Mouse (Mus musculus): ENCODE measurements around the gene Ipmk. TPM values are rescaled to one million over a fixed set of nuclear protein-coding genes. Genes with fewer than 3 reads are reported as not detected.

The Ipmk gene
- polyA plus RNA-seq, 1 experiment from 2014 or later: 21.0 TPM

DNA sequence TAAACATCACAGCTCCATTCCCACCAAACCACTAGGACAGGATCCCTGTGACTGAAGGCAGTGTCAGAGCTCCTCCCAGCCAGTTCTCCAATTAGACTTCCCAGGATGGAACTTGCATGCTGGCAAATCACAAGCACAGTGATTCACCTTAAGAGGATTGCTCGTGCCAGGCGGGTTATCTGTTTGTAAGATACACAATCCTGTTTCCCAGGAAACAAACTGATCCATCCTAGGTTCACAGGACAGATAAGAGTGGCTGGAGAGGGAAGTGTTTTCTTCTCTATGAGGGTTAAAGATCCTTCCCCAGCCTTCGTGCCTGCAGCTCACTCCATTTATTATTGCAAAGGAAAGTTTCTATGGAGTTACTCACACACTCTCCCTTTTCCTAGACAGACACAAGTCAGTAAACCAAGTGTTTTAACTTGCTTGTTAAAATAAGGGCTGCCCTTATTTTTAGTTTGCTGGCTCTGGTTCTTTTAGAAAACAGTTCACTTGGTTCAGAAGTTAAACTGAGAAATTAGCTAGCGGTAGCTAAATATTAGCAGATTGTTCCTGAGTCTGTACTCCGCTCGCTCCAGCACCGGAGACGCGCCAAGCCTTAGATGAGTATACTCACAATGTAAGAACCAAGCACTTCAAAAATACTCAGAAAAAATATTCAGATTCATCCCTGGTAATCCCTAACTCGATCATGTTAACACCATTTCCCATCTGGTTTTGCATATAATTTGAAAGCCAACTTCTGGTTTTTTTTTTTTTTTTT lies 51.0 kb downstream of the Ipmk start:
- 84% methylated on average over 10 of the region's 10 CpGs for WGBS
- H3K4me2 ChIP-seq (ENCODE audit: low read depth, low read length): no peak overlapping the region
- no peak overlapping the region for H3K9ac ChIP-seq (replicated peaks; ENCODE audit: low read length)
- H3K4me1 ChIP-seq (ENCODE audit: control insufficient read depth, insufficient read depth, low read length): no peaks in the 10 kb centered on the region
- DNase-seq (ENCODE audit: low spot score) (no peak), ATAC-seq (replicated peaks; ENCODE audit: insufficient number of reproducible peaks, low FRiP score, low TSS enrichment, low read depth) (no peak)
- no peak overlapping the region for H3K4me3 ChIP-seq (ENCODE audit: low read depth, low read length)
- H3K27me3 ChIP-seq (ENCODE audit: control insufficient read depth, insufficient read depth, low read length): no peaks in the 10 kb centered on the region
- no peaks in the 10 kb centered on the region for H3K36me3 ChIP-seq (replicated peaks; ENCODE audit: control insufficient read depth, insufficient read depth, low read depth, low read length)
- no peaks in the 10 kb centered on the region for H3K9me3 ChIP-seq (replicated peaks; ENCODE audit: control insufficient read depth, low read length)
- H3K27ac ChIP-seq (replicated peaks; ENCODE audit: low read depth, low read length): no peak overlapping the region

DNA sequence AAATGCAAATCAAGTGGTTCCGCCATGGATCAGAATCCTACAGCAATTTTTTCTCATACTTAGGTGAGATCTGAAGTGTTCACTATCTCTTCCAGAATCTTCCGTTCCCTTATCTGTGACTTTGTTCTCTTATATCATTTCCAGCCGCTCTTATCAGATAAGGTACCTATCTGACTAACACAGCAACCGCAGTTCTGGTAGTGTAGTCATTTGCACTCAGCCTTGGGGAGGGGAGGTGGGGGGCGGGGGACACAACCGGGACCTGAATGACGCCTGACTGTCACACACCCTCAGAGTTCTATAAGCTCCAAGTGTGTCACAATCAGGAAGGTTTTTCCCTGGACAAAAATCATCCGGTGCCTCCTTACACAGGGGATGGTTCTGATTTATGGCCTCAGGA lies 51.8 kb downstream of the Ipmk start:
- H3K27me3 ChIP-seq (ENCODE audit: control insufficient read depth, insufficient read depth, low read length): no peaks in the 10 kb centered on the region

DNA sequence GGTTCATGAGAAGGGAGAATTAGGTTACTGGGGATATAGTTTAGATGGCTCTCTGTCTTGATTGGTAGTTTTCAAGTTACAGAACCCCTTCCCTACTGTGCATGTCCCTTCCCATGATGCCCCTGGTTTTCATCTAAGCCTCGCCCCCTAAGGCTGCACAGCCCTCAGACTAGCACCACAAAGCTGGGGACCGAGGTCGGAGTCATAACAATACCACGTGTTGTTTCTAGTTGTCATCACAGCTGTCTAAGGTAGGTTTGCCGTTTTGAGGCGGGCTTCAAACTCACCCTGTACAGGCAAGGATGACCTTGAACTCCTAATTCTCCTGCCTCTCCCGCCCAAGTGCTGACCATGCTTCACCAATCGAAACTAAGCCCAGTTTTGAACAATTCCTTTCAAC lies 52.4 kb downstream of the Ipmk start:
- ATAC-seq (replicated peaks; ENCODE audit: insufficient number of reproducible peaks, low FRiP score, low TSS enrichment, low read depth) (no peak), DNase-seq (ENCODE audit: low spot score) (no peak)
- no peak overlapping the region for H3K27ac ChIP-seq (replicated peaks; ENCODE audit: low read depth, low read length)
- no peak overlapping the region for H3K4me3 ChIP-seq (ENCODE audit: low read depth, low read length)
- H3K9ac ChIP-seq (replicated peaks; ENCODE audit: low read length): no peak overlapping the region
- no peaks in the 10 kb centered on the region for H3K4me1 ChIP-seq (ENCODE audit: control insufficient read depth, insufficient read depth, low read length)
- 84% methylated on average over 8 of the region's 8 CpGs for WGBS
- no peaks in the 10 kb centered on the region for H3K36me3 ChIP-seq (replicated peaks; ENCODE audit: control insufficient read depth, insufficient read depth, low read depth, low read length)
- no peaks in the 10 kb centered on the region for H3K9me3 ChIP-seq (replicated peaks; ENCODE audit: control insufficient read depth, low read length)
- no peak overlapping the region for H3K4me2 ChIP-seq (ENCODE audit: low read depth, low read length)
- H3K27me3 ChIP-seq (ENCODE audit: control insufficient read depth, insufficient read depth, low read length): no peaks in the 10 kb centered on the region

More for the DNA sequence above, 51.8 kb downstream of the Ipmk start:
- Histone ChIP-seq H3K4me3 (ENCODE audit: low read depth, low read length) (no peak overlapping the region), H3K9me3 (replicated peaks; ENCODE audit: control insufficient read depth, low read length) (no peaks in the 10 kb centered on the region), H3K4me2 (ENCODE audit: low read depth, low read length) (no peak overlapping the region), H3K4me1 (ENCODE audit: control insufficient read depth, insufficient read depth, low read length) (no peaks in the 10 kb centered on the region), H3K27ac (replicated peaks; ENCODE audit: low read depth, low read length) (no peak overlapping the region), H3K9ac (replicated peaks; ENCODE audit: low read length) (no peak overlapping the region), H3K36me3 (replicated peaks; ENCODE audit: control insufficient read depth, insufficient read depth, low read depth, low read length) (no peaks in the 10 kb centered on the region)
- no peak for ATAC-seq (replicated peaks; ENCODE audit: insufficient number of reproducible peaks, low FRiP score, low TSS enrichment, low read depth)
- DNase-seq (ENCODE audit: low spot score): no peak
- WGBS: 81% methylated on average over 8 of the region's 8 CpGs

DNA sequence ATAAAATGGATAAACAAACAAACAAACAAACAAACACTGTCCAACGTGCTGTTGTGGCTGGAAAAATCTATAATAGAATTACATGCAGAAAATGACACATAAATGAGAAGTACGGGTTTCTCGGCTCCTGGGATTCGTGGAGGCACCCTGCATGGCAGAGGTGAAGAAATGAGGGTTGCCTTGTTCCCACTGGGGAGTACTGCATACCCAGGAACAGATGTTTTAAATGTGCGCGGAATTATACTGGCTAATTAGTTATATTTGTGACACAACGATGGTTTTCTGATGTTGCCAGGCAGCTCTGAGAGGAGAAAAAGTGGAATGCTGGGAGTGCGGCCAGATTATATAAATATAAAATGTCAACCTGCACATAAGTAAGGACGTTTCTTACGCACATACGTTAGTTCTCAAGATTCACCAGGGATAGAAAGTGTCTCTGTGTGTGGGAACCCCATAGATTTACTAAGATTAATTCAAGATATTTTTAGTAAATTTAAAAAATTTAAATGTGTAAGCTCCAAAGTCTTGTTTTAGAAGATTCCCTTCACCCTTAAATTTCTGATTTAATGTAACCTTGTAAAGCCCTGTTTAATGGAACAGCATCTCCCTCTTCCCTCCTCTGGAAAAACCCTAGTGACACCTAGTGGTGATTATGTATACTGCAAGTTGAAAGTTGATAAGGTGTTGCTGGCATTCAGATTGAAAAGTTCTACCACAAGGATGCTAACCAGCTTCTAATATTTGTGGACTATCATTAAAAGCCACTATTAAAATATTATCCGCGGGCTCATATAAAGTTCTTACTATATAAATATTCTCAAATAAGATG lies 53.5 kb downstream of the Ipmk start:
- ATAC-seq (replicated peaks; ENCODE audit: insufficient number of reproducible peaks, low FRiP score, low TSS enrichment, low read depth) (no peak), DNase-seq (ENCODE audit: low spot score) (peak; percentile 83)
- H3K4me2 ChIP-seq (ENCODE audit: low read depth, low read length): no peak overlapping the region
- H3K9ac ChIP-seq (replicated peaks; ENCODE audit: low read length): no peak overlapping the region
- no peaks in the 10 kb centered on the region for H3K36me3 ChIP-seq (replicated peaks; ENCODE audit: control insufficient read depth, insufficient read depth, low read depth, low read length)
- no peak overlapping the region for H3K4me3 ChIP-seq (ENCODE audit: low read depth, low read length)
- WGBS: 67% methylated on average over 13 of the region's 13 CpGs
- H3K27me3 ChIP-seq (ENCODE audit: control insufficient read depth, insufficient read depth, low read length): no peaks in the 10 kb centered on the region
- no peak overlapping the region for H3K27ac ChIP-seq (replicated peaks; ENCODE audit: low read depth, low read length)
- no peaks in the 10 kb centered on the region for H3K9me3 ChIP-seq (replicated peaks; ENCODE audit: control insufficient read depth, low read length)
- H3K4me1 ChIP-seq (ENCODE audit: control insufficient read depth, insufficient read depth, low read length): no peaks in the 10 kb centered on the region

DNA sequence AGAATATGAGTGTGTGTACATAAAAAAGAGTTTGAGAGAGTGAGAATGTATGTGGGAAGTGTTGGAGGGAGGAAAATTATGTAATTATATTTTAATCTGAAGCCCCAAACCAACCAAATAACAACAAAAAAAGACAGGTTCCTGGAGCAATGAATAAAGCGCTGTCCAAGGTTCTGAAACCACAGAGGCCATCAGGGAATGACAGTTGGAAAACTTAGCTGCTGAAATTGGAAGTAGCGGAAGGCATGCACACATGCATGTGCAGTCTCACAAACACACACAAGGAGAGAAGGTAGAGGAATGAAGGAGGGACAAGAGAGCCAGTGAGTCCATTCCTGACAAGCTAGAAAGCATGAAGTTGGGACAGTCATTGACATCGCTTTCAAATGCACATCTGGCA lies 56.1 kb downstream of the Ipmk start:
- 60% methylated on average over 3 of the region's 3 CpGs for WGBS

DNA sequence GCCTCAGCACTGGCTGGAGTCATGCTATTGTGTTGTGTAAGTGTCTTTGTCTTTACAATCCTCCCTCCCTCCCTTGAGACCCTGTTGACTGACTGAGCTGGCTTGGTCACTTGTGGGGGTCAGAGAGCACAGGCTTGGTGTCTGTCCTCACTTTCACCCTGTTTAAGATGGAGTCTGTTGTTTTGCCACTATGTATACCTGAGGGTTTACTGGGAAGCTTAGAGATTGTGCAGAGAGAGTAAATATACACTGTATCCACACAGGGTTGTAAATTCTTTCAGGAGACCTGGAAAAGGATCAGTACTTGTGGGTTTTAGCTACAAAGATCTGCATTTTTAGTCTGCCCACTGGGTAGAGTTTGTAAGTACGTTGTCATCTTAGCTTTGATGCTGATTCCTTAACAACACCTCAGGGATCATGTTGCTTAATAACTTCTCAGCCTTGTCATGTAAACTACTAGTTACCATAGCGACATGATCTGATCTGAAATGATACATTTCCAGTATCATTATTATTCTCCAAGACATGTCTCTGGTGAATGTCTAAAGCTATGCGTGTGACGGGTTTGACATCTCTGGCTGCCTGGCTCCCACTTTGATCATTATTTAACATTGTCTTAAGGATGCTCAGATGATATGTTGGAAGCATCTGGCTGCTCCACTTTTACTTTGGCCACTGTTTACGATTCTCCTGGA lies 58.1 kb downstream of the Ipmk start:
- no peak overlapping the region for H3K27ac ChIP-seq (replicated peaks; ENCODE audit: low read depth, low read length)
- no peaks in the 10 kb centered on the region for H3K4me1 ChIP-seq (ENCODE audit: control insufficient read depth, insufficient read depth, low read length)
- H3K4me2 ChIP-seq (ENCODE audit: low read depth, low read length): no peak overlapping the region
- DNase-seq (ENCODE audit: low spot score) (no peak), ATAC-seq (replicated peaks; ENCODE audit: insufficient number of reproducible peaks, low FRiP score, low TSS enrichment, low read depth) (no peak)
- H3K9ac ChIP-seq (replicated peaks; ENCODE audit: low read length): no peak overlapping the region
- H3K36me3 ChIP-seq (replicated peaks; ENCODE audit: control insufficient read depth, insufficient read depth, low read depth, low read length): no peaks in the 10 kb centered on the region
- H3K4me3 ChIP-seq (ENCODE audit: low read depth, low read length): no peak overlapping the region
- H3K9me3 ChIP-seq (replicated peaks; ENCODE audit: control insufficient read depth, low read length): no peaks in the 10 kb centered on the region
- no peaks in the 10 kb centered on the region for H3K27me3 ChIP-seq (ENCODE audit: control insufficient read depth, insufficient read depth, low read length)
- 87% methylated on average over 5 of the region's 5 CpGs for WGBS

More for the DNA sequence above, 56.1 kb downstream of the Ipmk start:
- ATAC-seq (replicated peaks; ENCODE audit: insufficient number of reproducible peaks, low FRiP score, low TSS enrichment, low read depth) (no peak), DNase-seq (ENCODE audit: low spot score) (peak; percentile 67)
- H3K9ac ChIP-seq (replicated peaks; ENCODE audit: low read length): no peak overlapping the region
- no peak overlapping the region for H3K4me2 ChIP-seq (ENCODE audit: low read depth, low read length)
- H3K27me3 ChIP-seq (ENCODE audit: control insufficient read depth, insufficient read depth, low read length): no peaks in the 10 kb centered on the region
- H3K4me1 ChIP-seq (ENCODE audit: control insufficient read depth, insufficient read depth, low read length): no peaks in the 10 kb centered on the region
- no peaks in the 10 kb centered on the region for H3K36me3 ChIP-seq (replicated peaks; ENCODE audit: control insufficient read depth, insufficient read depth, low read depth, low read length)
- H3K4me3 ChIP-seq (ENCODE audit: low read depth, low read length): no peak overlapping the region
- no peaks in the 10 kb centered on the region for H3K9me3 ChIP-seq (replicated peaks; ENCODE audit: control insufficient read depth, low read length)
- H3K27ac ChIP-seq (replicated peaks; ENCODE audit: low read depth, low read length): no peak overlapping the region

DNA sequence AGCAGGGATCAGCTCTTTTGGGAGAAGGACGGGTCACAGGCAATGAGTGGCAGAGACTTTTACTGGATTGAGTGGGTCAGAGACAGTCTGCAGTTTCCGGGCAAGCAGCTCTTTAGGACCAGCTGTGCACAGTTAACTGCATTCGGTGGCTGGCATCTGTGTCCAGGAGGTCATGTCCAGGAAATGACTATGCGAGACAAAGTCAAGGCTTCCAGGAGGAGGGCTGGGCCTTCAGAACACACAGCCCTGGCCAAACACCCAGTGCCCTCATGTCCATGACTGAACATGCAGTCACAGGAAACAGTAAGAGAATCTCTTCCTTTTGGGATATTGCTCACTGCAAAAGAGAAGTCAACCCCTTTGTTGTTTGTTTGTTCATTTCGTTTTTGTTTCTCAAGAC lies 62.4 kb downstream of the Ipmk start:
- H3K27me3 ChIP-seq (ENCODE audit: control insufficient read depth, insufficient read depth, low read length): no peaks in the 10 kb centered on the region
- no peak overlapping the region for H3K4me2 ChIP-seq (ENCODE audit: low read depth, low read length)
- no peak overlapping the region for H3K9ac ChIP-seq (replicated peaks; ENCODE audit: low read length)
- no peaks in the 10 kb centered on the region for H3K9me3 ChIP-seq (replicated peaks; ENCODE audit: control insufficient read depth, low read length)
- WGBS: 78% methylated on average over 5 of the region's 5 CpGs
- no peaks in the 10 kb centered on the region for H3K36me3 ChIP-seq (replicated peaks; ENCODE audit: control insufficient read depth, insufficient read depth, low read depth, low read length)
- no peak overlapping the region for H3K4me3 ChIP-seq (ENCODE audit: low read depth, low read length)
- DNase-seq (ENCODE audit: low spot score) (no peak), ATAC-seq (replicated peaks; ENCODE audit: insufficient number of reproducible peaks, low FRiP score, low TSS enrichment, low read depth) (no peak)
- H3K4me1 ChIP-seq (ENCODE audit: control insufficient read depth, insufficient read depth, low read length): no peaks in the 10 kb centered on the region
- no peak overlapping the region for H3K27ac ChIP-seq (replicated peaks; ENCODE audit: low read depth, low read length)

DNA sequence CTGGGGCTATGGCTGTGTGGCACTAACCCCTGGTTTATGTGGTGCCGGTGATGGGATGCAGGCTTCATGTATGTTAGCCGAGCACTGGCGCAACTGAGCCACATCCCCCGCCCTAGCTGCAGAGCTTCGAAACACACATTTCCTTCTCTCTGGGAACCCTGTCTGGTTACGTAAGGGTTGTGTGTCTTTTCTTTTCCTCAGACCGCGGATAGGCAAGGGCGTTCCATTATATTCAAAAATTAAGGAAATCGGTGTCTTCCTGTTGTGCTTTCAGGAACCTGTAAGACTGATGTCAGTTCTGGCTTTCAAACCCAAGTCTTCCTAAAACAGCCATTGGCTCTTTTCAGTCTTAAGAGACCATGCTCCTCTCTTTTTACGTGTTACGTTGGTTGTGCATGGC lies 65.8 kb downstream of the Ipmk start:
- DNase-seq (ENCODE audit: low spot score) (no peak), ATAC-seq (replicated peaks; ENCODE audit: insufficient number of reproducible peaks, low FRiP score, low TSS enrichment, low read depth) (no peak)
- H3K4me3 ChIP-seq (ENCODE audit: low read depth, low read length): no peak overlapping the region
- no peaks in the 10 kb centered on the region for H3K4me1 ChIP-seq (ENCODE audit: control insufficient read depth, insufficient read depth, low read length)
- no peaks in the 10 kb centered on the region for H3K27me3 ChIP-seq (ENCODE audit: control insufficient read depth, insufficient read depth, low read length)
- no peaks in the 10 kb centered on the region for H3K9me3 ChIP-seq (replicated peaks; ENCODE audit: control insufficient read depth, low read length)
- no peak overlapping the region for H3K4me2 ChIP-seq (ENCODE audit: low read depth, low read length)
- no peak overlapping the region for H3K9ac ChIP-seq (replicated peaks; ENCODE audit: low read length)
- H3K27ac ChIP-seq (replicated peaks; ENCODE audit: low read depth, low read length): no peak overlapping the region
- no peaks in the 10 kb centered on the region for H3K36me3 ChIP-seq (replicated peaks; ENCODE audit: control insufficient read depth, insufficient read depth, low read depth, low read length)
- WGBS: 90% methylated on average over 12 of the region's 12 CpGs
